Mouse (Mus musculus) kidney, adult 2 months (tissue): ENCODE measurements around the gene Gm11077.

ENCODE experiments used
- CTCF ChIP-seq: fragments of 200-500 bp; conservative IDR thresholded peaks from 2 replicates; pipeline ENCODE4 v1.5.1; 2011; ENCODE audit warnings: low read depth, mild to moderate bottlenecking, control low read depth, low read length, moderate library complexity, mixed read lengths; ENCODE audit not compliant: insufficient read depth, insufficient read length
- POLR2A ChIP-seq: fragments of 200-500 bp; IDR thresholded peaks from one replicate; pipeline ENCODE4 v1.6.1; 2011; ENCODE audit warnings: low read depth, low read length, control low read depth

GRCm38 (mm10) chr6:140706056-140706455, 23.0 kb upstream of the Gm11077 start:
- TF ChIP-seq CTCF, result no peak
- TF ChIP-seq POLR2A, result no peak
